Mouse (Mus musculus) liver, embryonic 14 days (tissue): ENCODE measurements around the gene Zfp11. TPM values are rescaled to one million over a fixed set of nuclear protein-coding genes. Genes with fewer than 3 reads are reported as not detected.

ENCODE experiments used
- polyA plus RNA-seq: library from polyadenylated mRNA; depleted of rRNA; stranded (reverse); fragments of >200 nt; gene quantifications from 2 replicates; pipeline ENCODE4 v1.2.3, GENCODE M21; 2012; rRNA removed

Gene Zfp11
- polyA plus RNA-seq: 0.77 and 0.82 TPM in 2 replicates

GRCm38 (mm10) chr5:129670036-129670458, at the start of gene Zfp11:
Gene Zfp11 (minus strand): TSS chr5:129670099.

GRCm38 (mm10) chr5:129715326-129715861, 45.5 kb upstream of the Zfp11 start, which contains the start of gene Mrps17:
Gene Mrps17 (plus strand): TSS chr5:129715497.

GRCm38 (mm10) chr5:129708412-129708811, 38.5 kb upstream of the Zfp11 start, which contains the start of gene Sept14:
Gene Sept14 (minus strand): TSS chr5:129708512.

Other genes with a start within 250 kb of the Zfp11 start
- gene Sfswap, start 168.9 kb downstream of the Zfp11 start, polyA plus RNA-seq: 27.6 and 28.4 TPM in 2 replicates
- gene Mmp17, start 85.9 kb downstream of the Zfp11 start, polyA plus RNA-seq: 0.19 and 0.21 TPM in 2 replicates
- gene Sept14, start 38.4 kb upstream of the Zfp11 start, polyA plus RNA-seq: not detected in 2 replicates
- 50.8 and 63.4 TPM in 2 replicates for gene Mrps17, start 45.4 kb upstream of the Zfp11 start, polyA plus RNA-seq
- gene Nipsnap2, start 55.0 kb upstream of the Zfp11 start, polyA plus RNA-seq: 14.4 and 16.4 TPM in 2 replicates
- 29.6 and 34.6 TPM in 2 replicates for gene Psph, start 117.3 kb upstream of the Zfp11 start, polyA plus RNA-seq
- 8.5 and 8.6 TPM in 2 replicates for gene Sumf2, start 176.9 kb upstream of the Zfp11 start, polyA plus RNA-seq
- gene Chchd2, start 217.4 kb upstream of the Zfp11 start, polyA plus RNA-seq: 477 and 534 TPM in 2 replicates
- 0.84 and 0.89 TPM in 2 replicates for gene Zbed5, start 225.6 kb upstream of the Zfp11 start, polyA plus RNA-seq
- 0.08 and 0.12 TPM in 2 replicates for gene Phkg1, start 228.4 kb upstream of the Zfp11 start, polyA plus RNA-seq
- 0.32 and 0.44 TPM in 2 replicates for gene Nupr1l, start 238.4 kb upstream of the Zfp11 start, polyA plus RNA-seq